Mouse (Mus musculus) B cell, adult 62 days (primary cell): ENCODE measurements around the gene Gpr45. TPM values are rescaled to one million over a fixed set of nuclear protein-coding genes. Genes with fewer than 3 reads are reported as not detected.

ENCODE experiments used
- total RNA-seq: library from RNA; stranded (reverse); gene quantifications from 4 replicates; pipeline ENCODE4 v1.2.4, GENCODE M21; 2023

Gpr45 gene
- total RNA-seq: not detected in 4 replicates

DNA sequence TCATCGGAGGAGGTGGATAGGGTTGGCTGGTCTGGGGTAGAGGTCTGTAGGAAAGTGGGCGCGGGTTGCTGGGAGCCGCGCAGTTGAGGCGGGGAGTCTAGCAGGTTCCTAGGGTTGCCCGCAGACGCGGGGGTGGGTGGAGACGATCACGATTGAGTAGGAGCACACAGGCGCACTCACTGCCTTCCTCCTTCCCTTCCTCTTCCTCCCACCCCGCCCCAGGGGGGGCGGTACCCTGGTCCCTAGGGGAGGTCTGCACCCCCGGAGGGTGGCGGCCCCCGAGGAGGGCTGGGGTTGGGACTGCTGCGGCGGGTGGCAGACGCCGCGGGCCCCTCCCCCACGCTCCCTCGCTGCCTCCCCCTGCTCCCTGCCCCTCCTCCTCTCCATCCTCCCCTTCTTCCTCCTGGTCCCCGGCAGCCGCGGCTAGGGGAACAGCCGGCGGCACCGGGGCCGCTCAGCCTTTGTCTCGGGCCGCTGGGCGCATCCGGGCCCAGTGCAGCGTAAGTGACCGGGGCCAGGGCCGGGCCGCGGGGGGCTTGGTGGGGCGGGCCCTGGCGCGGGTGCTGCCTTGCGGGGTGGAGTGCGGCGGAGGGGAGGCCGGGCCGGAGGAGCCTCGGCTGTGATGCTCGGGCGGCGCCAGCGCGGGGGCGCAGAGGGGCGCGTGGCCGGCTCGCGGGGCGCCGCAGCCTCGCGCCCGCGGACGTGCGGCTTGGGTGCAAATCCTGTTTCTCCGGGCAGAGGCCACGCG, at the start of gene Gpr45:
Gene Gpr45 (plus strand): TSS at position 139 of the 748 bp plus-strand sequence.

Other genes starting within 250 kb of the Gpr45 start
- gene Mrps9, start 101.6 kb upstream of the Gpr45 start, total RNA-seq: 39.2 to 43.2 TPM (median 42.5 TPM) in 4 replicates
- gene Tgfbrap1, start 145.8 kb downstream of the Gpr45 start, total RNA-seq: 28.1 to 32.3 TPM (median 28.9 TPM) in 4 replicates
- 6.1 to 7.8 TPM (median 7.3 TPM) in 4 replicates for gene AI597479, start 145.8 kb downstream of the Gpr45 start, total RNA-seq
- 0.47 to 1.0 TPM (median 0.48 TPM) in 4 replicates for gene Fhl2, start 244.1 kb downstream of the Gpr45 start, total RNA-seq